25 mouse cellular contexts compared by ENCODE assay signal in the genomic region with DNA sequence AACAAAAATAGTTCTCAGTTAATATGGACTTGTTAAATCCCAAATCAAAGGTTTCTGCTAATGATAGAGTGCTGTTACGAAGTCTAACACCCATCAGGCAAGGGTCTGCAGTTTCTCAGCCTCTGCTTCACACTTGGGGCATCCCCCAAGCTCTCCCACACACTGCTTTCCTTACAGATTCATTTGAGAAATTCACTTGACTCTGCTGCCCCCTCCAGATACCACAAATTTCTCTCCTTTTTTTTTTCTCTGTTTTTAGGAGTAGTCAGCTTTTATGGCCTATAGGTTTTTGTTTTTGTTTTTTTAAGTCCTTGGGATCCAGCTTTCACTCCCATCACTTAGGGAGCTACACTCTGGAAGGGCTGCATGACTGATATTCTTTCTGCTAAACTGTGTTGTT.
DNase-seq lines count a peak whose midpoint lies in the region; ATAC-seq lines count a peak whose summit lies in the region.
"Had no signal": no experiment of that assay in that cellular context is flagged by ENCODE, and none has a peak within 500 bp of the region (broad histone marks: within the 10 kb centered on the region; RNA-seq: fewer than 3 reads in every experiment).

No protein-coding gene starts in this region.

- no peak overlapping the region for H3K27ac ChIP-seq in kidney, embryonic 15.5 days
- H3K27ac ChIP-seq in midbrain, embryonic 11.5 days (ENCODE audit: low read depth, low read length): no peak overlapping the region
- no peak overlapping the region for H3K27ac ChIP-seq in midbrain, embryonic 14.5 days (replicated peaks; ENCODE audit: low read depth, low read length)
- H3K27ac ChIP-seq: embryonic facial prominence, embryonic 15.5 days; forebrain, embryonic 10.5 days; heart, adult 2 months; heart, embryonic 15.5 days; hindbrain, embryonic 10.5 days; hindbrain, embryonic 14.5 days had no signal

- H3K36me3 ChIP-seq in kidney, embryonic 15.5 days: no peaks in the 10 kb centered on the region
- no peaks in the 10 kb centered on the region for H3K36me3 ChIP-seq in midbrain, embryonic 11.5 days (ENCODE audit: control insufficient read depth, insufficient read depth, low read length)
- H3K36me3 ChIP-seq in midbrain, embryonic 14.5 days (ENCODE audit: control insufficient read depth, insufficient read depth, low read length): no peaks in the 10 kb centered on the region
- H3K36me3 ChIP-seq: embryonic facial prominence, embryonic 15.5 days; forebrain, embryonic 10.5 days; heart, embryonic 15.5 days; hindbrain, embryonic 10.5 days had no signal

- no peak overlapping the region for H3K4me2 ChIP-seq in kidney, embryonic 15.5 days
- H3K4me2 ChIP-seq in midbrain, embryonic 11.5 days: no peak overlapping the region
- no peak overlapping the region for H3K4me2 ChIP-seq in midbrain, embryonic 14.5 days (ENCODE audit: low read length)
- H3K4me2 ChIP-seq: embryonic facial prominence, embryonic 15.5 days; heart, embryonic 11.5 days; heart, embryonic 15.5 days; hindbrain, embryonic 14.5 days had no signal

- 0 out of 2 replicates have a peak, but pooled peaks cover 2% of the 10 kb centered on the region for H3K4me1 ChIP-seq in kidney, embryonic 15.5 days
- H3K4me1 ChIP-seq in midbrain, embryonic 11.5 days (ENCODE audit: control insufficient read depth, insufficient read depth, low read length): peaks cover 3% of the 10 kb centered on the region; the same call in 1 of the 2 replicates
- H3K4me1 ChIP-seq in midbrain, embryonic 14.5 days (ENCODE audit: control insufficient read depth, insufficient read depth, low read length): no peaks in the 10 kb centered on the region
- H3K4me1 ChIP-seq: embryonic facial prominence, embryonic 15.5 days; heart, embryonic 15.5 days had no signal

- no peak for DNase-seq in kidney, postnatal 36 days
- DNase-seq in midbrain, embryonic 11.5 days (ENCODE audit: low spot score, missing footprints): peak; percentile 23
- DNase-seq in midbrain, embryonic 14.5 days: no peak
- peak; percentile 11 for DNase-seq in NIH3T3 (ENCODE audit: low read depth)
- DNase-seq in retina, postnatal 1 day: no peak
- no peak for DNase-seq in right cerebral cortex, postnatal 36 days (ENCODE audit: low spot score in 2 of 2)
- DNase-seq: adrenal gland, adult 2 months; adrenal gland, postnatal 25 days; B cell, adult 2 months; cerebellum, adult 2 months; cerebellum, postnatal 10 days; gastrocnemius, postnatal 14 days; heart, adult 2 months; heart, postnatal 14 days had no signal

- WGBS in kidney, embryonic 15.5 days: 9% methylated on average over 1 of the region's 1 CpGs
- 64% methylated on average over 1 of the region's 1 CpGs for WGBS in midbrain, embryonic 11.5 days
- WGBS in midbrain, embryonic 14.5 days: 69% methylated on average over 1 of the region's 1 CpGs

- 0 out of 2 replicates have a peak, but pooled peaks have one; percentile 36 for ATAC-seq in kidney, embryonic 15.5 days (replicated peaks; ENCODE audit: low FRiP score)
- no peak for ATAC-seq in midbrain, embryonic 11.5 days (ENCODE audit: low FRiP score)
- ATAC-seq in midbrain, embryonic 14.5 days (ENCODE audit: low FRiP score, low TSS enrichment): no peak
- ATAC-seq: CD4-positive, CD25-positive, alpha-beta regulatory T cell, adult 4 months; forebrain, embryonic 14.5 days; intestine, embryonic 16.5 days had no signal

- H3K9ac ChIP-seq in kidney, embryonic 15.5 days: no peak overlapping the region
- H3K9ac ChIP-seq in midbrain, embryonic 11.5 days (ENCODE audit: low read length): no peak overlapping the region
- no peak overlapping the region for H3K9ac ChIP-seq in midbrain, embryonic 14.5 days (replicated peaks; ENCODE audit: low read length)
- H3K9ac ChIP-seq: embryonic facial prominence, embryonic 15.5 days; heart, embryonic 15.5 days; hindbrain, embryonic 14.5 days had no signal

- H3K9me3 ChIP-seq in kidney, embryonic 15.5 days (replicated peaks): no peaks in the 10 kb centered on the region
- no peaks in the 10 kb centered on the region for H3K9me3 ChIP-seq in midbrain, embryonic 11.5 days (ENCODE audit: control insufficient read depth, low read length)
- no peaks in the 10 kb centered on the region for H3K9me3 ChIP-seq in midbrain, embryonic 14.5 days (ENCODE audit: control insufficient read depth, low read length)
- H3K9me3 ChIP-seq: embryonic facial prominence, embryonic 15.5 days; forebrain, embryonic 10.5 days; heart, embryonic 15.5 days; hindbrain, embryonic 10.5 days had no signal

- no peak overlapping the region for H3K4me3 ChIP-seq in kidney, embryonic 15.5 days (replicated peaks)
- H3K4me3 ChIP-seq in midbrain, embryonic 11.5 days (ENCODE audit: low read depth, low read length): no peak overlapping the region
- H3K4me3 ChIP-seq in midbrain, embryonic 14.5 days (replicated peaks; ENCODE audit: low read depth, low read length): no peak overlapping the region
- H3K4me3 ChIP-seq: embryonic facial prominence, embryonic 15.5 days; erythroblast, embryonic 14.5 days; forebrain, embryonic 10.5 days; heart, adult 2 months; heart, embryonic 15.5 days; hindbrain, embryonic 10.5 days had no signal

- peaks cover 11% of the 10 kb centered on the region for H3K27me3 ChIP-seq in kidney, embryonic 15.5 days
- H3K27me3 ChIP-seq in midbrain, embryonic 11.5 days (ENCODE audit: control insufficient read depth, insufficient read depth, low read length): no peaks in the 10 kb centered on the region
- H3K27me3 ChIP-seq in midbrain, embryonic 14.5 days (ENCODE audit: control insufficient read depth, insufficient read depth, low read length): no peaks in the 10 kb centered on the region
- H3K27me3 ChIP-seq: embryonic facial prominence, embryonic 15.5 days; heart, embryonic 15.5 days had no signal

Comparison
In these comparisons a context has a peak if more than half of its experiments do, and no peak if none do; other contexts are left out.
1. DNase-seq: peak in midbrain, embryonic 11.5 days (single experiment) and NIH3T3 (single experiment); none in kidney, postnatal 36 days (0 of 2), midbrain, embryonic 14.5 days (single experiment), retina, postnatal 1 day (single experiment) and right cerebral cortex, postnatal 36 days (0 of 2).